Mouse (Mus musculus) intestine, embryonic 16.5 days (tissue): Measurements from ENCODE around the gene Slc4a1. TPM values are rescaled to one million over a fixed set of nuclear protein-coding genes. Genes with fewer than 3 reads are reported as not detected.
A peak's percentile ranks its signal among the peaks of the same experiment; 100 is the strongest.

Experiments used
- ATAC-seq: fragments of 200-750 bp; cut with Nextera tagmentation; 2 replicates; pipeline ENCODE4 v1.8.0; 2017; ENCODE audit warnings: moderate TSS enrichment, moderate library complexity
- H3K27ac ChIP-seq: fragments of 300-500 bp; sonication (generic); 2 replicates; pipeline ENCODE4 v1.5.1; 2014; ENCODE audit warnings: mild to moderate bottlenecking, low read length
- H3K27me3 ChIP-seq: fragments of 300-500 bp; sonication (generic); replicated peaks from 2 replicates; pipeline ENCODE4 v1.6.1; 2014; ENCODE audit warnings: low read length, control low read depth, mixed read lengths; ENCODE audit not compliant: control insufficient read depth, insufficient read depth
- H3K36me3 ChIP-seq: fragments of 300-500 bp; sonication (generic); 2 replicates; pipeline ENCODE4 v1.6.1; 2014; ENCODE audit warnings: low read length, control low read depth; ENCODE audit not compliant: control insufficient read depth, insufficient read depth
- H3K4me1 ChIP-seq: fragments of 300-500 bp; sonication (generic); 2 replicates; pipeline ENCODE4 v1.6.1; 2014; ENCODE audit warnings: low read length, control low read depth, mixed read lengths; ENCODE audit not compliant: control insufficient read depth, insufficient read depth
- H3K4me2 ChIP-seq: fragments of 300-500 bp; sonication (generic); 2 replicates; pipeline ENCODE4 v1.6.1; 2014; ENCODE audit warnings: low read depth, low read length, control low read depth
- H3K4me3 ChIP-seq: fragments of 300-500 bp; sonication (generic); 2 replicates; pipeline ENCODE4 v1.5.1; 2014; ENCODE audit warnings: mild to moderate bottlenecking, low read length
- H3K9ac ChIP-seq: fragments of 300-500 bp; sonication (generic); 2 replicates; pipeline ENCODE4 v1.6.1; 2014; ENCODE audit warnings: low read depth, low read length
- H3K9me3 ChIP-seq: fragments of 300-500 bp; sonication (generic); 2 replicates; pipeline ENCODE4 v1.6.1; 2016; ENCODE audit warnings: low read length, control low read depth; ENCODE audit not compliant: control insufficient read depth
- WGBS: fragments of 180-500 bp; shearing (Covaris S2); extraction: QIAGEN DNeasy Blood & Tissue Kit; methylation state at CpG from one replicate; pipeline ENCODE4 v1.1.7; 2014; 5-methylcytosine and 5-hydroxymethylcytosine counted together
- polyA plus RNA-seq: library from polyadenylated mRNA; unstranded; fragments of >200 nt; fragmentation: Nextera tagmentation; extraction: Ambion mirVana; gene quantifications from 2 replicates; pipeline ENCODE4 v1.2.1, GENCODE M21; 2015

Gene Slc4a1
- polyA plus RNA-seq, 1 experiment from 2014 or later: 19.3 TPM

GRCm38 (mm10) chr11:102371926-102372685 lies 6.1 kb upstream of the Slc4a1 start:
- Histone ChIP-seq H3K4me2 (no peak overlapping the region), H3K36me3 (no peaks in the 10 kb centered on the region), H3K27me3 (0 out of 2 replicates have a peak, but pooled peaks cover 3% of the 10 kb centered on the region), H3K27ac (no peak overlapping the region), H3K9me3 (no peaks in the 10 kb centered on the region), H3K4me1 (peaks cover 18% of the 10 kb centered on the region), H3K4me3 (no peak overlapping the region), H3K9ac (no peak overlapping the region)
- no peak for ATAC-seq
- WGBS: 85% methylated on average over 12 of the region's 12 CpGs

GRCm38 (mm10) chr11:102370285-102370684 lies 4.3 kb upstream of the Slc4a1 start:
- H3K9me3 ChIP-seq: no peaks in the 10 kb centered on the region
- ATAC-seq: no peak
- no peaks in the 10 kb centered on the region for H3K36me3 ChIP-seq
- no peak overlapping the region for H3K27ac ChIP-seq
- H3K27me3 ChIP-seq: 0 out of 2 replicates have a peak, but pooled peaks cover 3% of the 10 kb centered on the region
- no peak overlapping the region for H3K4me2 ChIP-seq
- H3K4me3 ChIP-seq: no peak overlapping the region
- H3K4me1 ChIP-seq: peaks cover 6% of the 10 kb centered on the region
- 44% methylated on average over 7 of the region's 7 CpGs for WGBS
- no peak overlapping the region for H3K9ac ChIP-seq

- ATAC-seq: no peak
- Histone ChIP-seq H3K4me2 (no peak overlapping the region), H3K9ac (no peak overlapping the region), H3K4me3 (no peak overlapping the region), H3K4me1 (no peaks in the 10 kb centered on the region), H3K27me3 (0 out of 2 replicates have a peak, but pooled peaks cover 3% of the 10 kb centered on the region), H3K9me3 (no peaks in the 10 kb centered on the region), H3K27ac (no peak overlapping the region), H3K36me3 (no peaks in the 10 kb centered on the region)
- WGBS: 71% methylated on average over 4 of the region's 4 CpGs
These were observed 3.3 kb upstream of the Slc4a1 start for GRCm38 (mm10) chr11:102369263-102369662.

- no peaks in the 10 kb centered on the region for H3K9me3 ChIP-seq
- no peak for ATAC-seq
- 82% methylated on average over 5 of the region's 5 CpGs for WGBS
- no peak overlapping the region for H3K9ac ChIP-seq
- no peak overlapping the region for H3K4me2 ChIP-seq
- no peak overlapping the region for H3K27ac ChIP-seq
- H3K36me3 ChIP-seq: no peaks in the 10 kb centered on the region
- 0 out of 2 replicates have a peak, but pooled peaks cover 3% of the 10 kb centered on the region for H3K27me3 ChIP-seq
- no peak overlapping the region for H3K4me3 ChIP-seq
- no peaks in the 10 kb centered on the region for H3K4me1 ChIP-seq
These were observed 2.3 kb upstream of the Slc4a1 start for GRCm38 (mm10) chr11:102368347-102368746.

- H3K9me3 ChIP-seq: no peaks in the 10 kb centered on the region
- ATAC-seq: no peak
- H3K9ac ChIP-seq: no peak overlapping the region
- H3K4me2 ChIP-seq: no peak overlapping the region
- H3K27me3 ChIP-seq: 0 out of 2 replicates have a peak, but pooled peaks cover 2% of the 10 kb centered on the region
- no peaks in the 10 kb centered on the region for H3K36me3 ChIP-seq
- no peak overlapping the region for H3K4me3 ChIP-seq
- 75% methylated on average over 9 of the region's 9 CpGs for WGBS
- no peaks in the 10 kb centered on the region for H3K4me1 ChIP-seq
- no peak overlapping the region for H3K27ac ChIP-seq
These were observed 1.7 kb upstream of the Slc4a1 start for GRCm38 (mm10) chr11:102367504-102368280.

- no peaks in the 10 kb centered on the region for H3K4me1 ChIP-seq
- no peak overlapping the region for H3K4me2 ChIP-seq
- H3K27ac ChIP-seq: no peak overlapping the region
- WGBS: 50% methylated on average over 4 of the region's 4 CpGs
- no peak overlapping the region for H3K9ac ChIP-seq
- no peaks in the 10 kb centered on the region for H3K36me3 ChIP-seq
- no peaks in the 10 kb centered on the region for H3K27me3 ChIP-seq
- ATAC-seq: no peak
- H3K4me3 ChIP-seq: no peak overlapping the region
- no peaks in the 10 kb centered on the region for H3K9me3 ChIP-seq
These were observed 304 bp downstream of the Slc4a1 start for GRCm38 (mm10) chr11:102365699-102366098.

- Histone ChIP-seq H3K9ac (no peak overlapping the region), H3K36me3 (no peaks in the 10 kb centered on the region), H3K27ac (no peak overlapping the region), H3K27me3 (no peaks in the 10 kb centered on the region), H3K4me2 (no peak overlapping the region), H3K4me3 (no peak overlapping the region), H3K4me1 (no peaks in the 10 kb centered on the region), H3K9me3 (no peaks in the 10 kb centered on the region)
- peak; percentile 75 for ATAC-seq
- 74% methylated on average over 14 of the region's 14 CpGs for WGBS
These were observed 1.2 kb downstream of the Slc4a1 start for GRCm38 (mm10) chr11:102364570-102365371.

- no peak overlapping the region for H3K4me3 ChIP-seq
- H3K9ac ChIP-seq: no peak overlapping the region
- no peaks in the 10 kb centered on the region for H3K27me3 ChIP-seq
- H3K9me3 ChIP-seq: no peaks in the 10 kb centered on the region
- WGBS: 45% methylated on average over 2 of the region's 2 CpGs
- no peak overlapping the region for H3K27ac ChIP-seq
- no peaks in the 10 kb centered on the region for H3K36me3 ChIP-seq
- no peaks in the 10 kb centered on the region for H3K4me1 ChIP-seq
- no peak overlapping the region for H3K4me2 ChIP-seq
- peak; percentile 81 for ATAC-seq
These were observed 2.4 kb downstream of the Slc4a1 start for GRCm38 (mm10) chr11:102363623-102364022.
